8 mouse cellular contexts compared by ENCODE assay signal in the genomic region with DNA sequence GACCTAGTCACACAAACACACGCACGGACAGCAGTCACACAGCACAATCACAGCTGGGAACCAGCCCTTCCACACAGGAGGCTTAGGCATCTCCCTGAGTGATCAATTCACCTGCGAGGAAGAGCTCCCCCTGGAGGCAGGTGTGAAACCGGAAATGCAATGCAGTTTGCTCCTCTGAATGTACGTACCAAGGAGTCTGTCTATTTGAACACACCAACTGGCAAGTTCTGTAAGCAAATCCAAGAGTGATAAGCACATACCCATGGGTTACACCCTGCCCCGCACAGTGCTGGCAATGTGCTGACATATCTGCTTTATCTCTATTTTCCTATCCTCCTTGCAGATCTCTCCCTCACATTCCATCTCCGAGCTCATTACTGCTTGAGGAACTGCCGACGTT. TPM values are rescaled to one million over a fixed set of nuclear protein-coding genes. Genes with fewer than 3 reads are reported as not detected.
DNase-seq lines count a peak whose midpoint lies in the region; ATAC-seq lines count a peak whose summit lies in the region.

No protein-coding gene starts in this region.

- peak overlapping the region; percentile 83 for H3K27ac ChIP-seq in liver, embryonic 12.5 days
- H3K27ac ChIP-seq in hindbrain, embryonic 16.5 days (ENCODE audit: low read depth, low read length): no peak overlapping the region

- H3K27me3 ChIP-seq in liver, embryonic 12.5 days (replicated peaks): no peaks in the 10 kb centered on the region
- no peaks in the 10 kb centered on the region for H3K27me3 ChIP-seq in hindbrain, embryonic 16.5 days (replicated peaks; ENCODE audit: control insufficient read depth, insufficient read depth, low read length)

- WGBS in liver, embryonic 12.5 days (ENCODE audit: insufficient replicate concordance): 41% methylated on average over 9 of the region's 9 CpGs
- 92% methylated on average over 9 of the region's 9 CpGs for WGBS in hindbrain, embryonic 16.5 days

- DNase-seq in urinary bladder, postnatal 25 days (ENCODE audit: low spot score): peak; percentile 31
- DNase-seq in urinary bladder, postnatal 10 days (ENCODE audit: low spot score): no peak
- peak; percentile 66 to 82 for DNase-seq in spleen, postnatal 10 days (ENCODE audit: low spot score in 2 of 2)
- DNase-seq in left cerebral cortex, postnatal 14 days (ENCODE audit: low spot score in 2 of 2): no peak
- DNase-seq in gastrocnemius, postnatal 25 days: no peak

- peak overlapping the region; percentile 9 for H3K4me3 ChIP-seq in liver, embryonic 12.5 days
- H3K4me3 ChIP-seq in hindbrain, embryonic 16.5 days (ENCODE audit: low read length): no peak overlapping the region

- H3K9me3 ChIP-seq in liver, embryonic 12.5 days (replicated peaks): no peaks in the 10 kb centered on the region
- no peaks in the 10 kb centered on the region for H3K9me3 ChIP-seq in hindbrain, embryonic 16.5 days (ENCODE audit: control insufficient read depth, low read length)

- intact Hi-C loops in left cerebral cortex, postnatal 14 days (cut with DNase I): no loop called here

- H3K9ac ChIP-seq in liver, embryonic 12.5 days: peak overlapping the region; percentile 41; the same call in 1 of the 2 replicates
- H3K9ac ChIP-seq in hindbrain, embryonic 16.5 days (ENCODE audit: low read depth, low read length): no peak overlapping the region

- peaks cover 77% of the 10 kb centered on the region for H3K4me1 ChIP-seq in liver, embryonic 12.5 days
- H3K4me1 ChIP-seq in hindbrain, embryonic 16.5 days (ENCODE audit: control insufficient read depth, insufficient read depth, low read depth, low read length): peaks cover 3% of the 10 kb centered on the region

- peaks cover 33% of the 10 kb centered on the region for H3K36me3 ChIP-seq in liver, embryonic 12.5 days
- no peaks in the 10 kb centered on the region for H3K36me3 ChIP-seq in hindbrain, embryonic 16.5 days (ENCODE audit: control insufficient read depth, insufficient read depth, low read length)

- ATAC-seq in erythroblast, adult 5-6 weeks (replicated peaks; ENCODE audit: low FRiP score, poor library complexity, severe bottlenecking): peak; percentile 88
- ATAC-seq in liver, embryonic 12.5 days: peak; percentile 94
- no peak for ATAC-seq in hindbrain, embryonic 16.5 days

- H3K4me2 ChIP-seq in liver, embryonic 12.5 days: peak overlapping the region; percentile 52
- H3K4me2 ChIP-seq in hindbrain, embryonic 16.5 days (ENCODE audit: low read length): no peak overlapping the region

RNA-seq across cellular contexts. Expression of a gene that starts 9.5 kb away (rescaled TPM):
- 95.3 and 151 TPM in 2 replicates for total RNA-seq in erythroblast, adult 5-6 weeks (2015; ENCODE audit: low replicate concordance)
- total RNA-seq in erythroblast, adult 5-6 weeks (2017; ENCODE audit: low replicate concordance): 155 and 194 TPM in 2 replicates
- polyA plus RNA-seq in liver, embryonic 12.5 days (2016; fragmentation: Nextera tagmentation; extraction: Ambion mirVana): 60.1 TPM in 2 replicates
- total RNA-seq in left cerebral cortex, postnatal 14 days (2021): 10 to 100 TPM; 25.1 to 27.2 TPM
- total RNA-seq in gastrocnemius, postnatal 25 days (2021): 100 to 1,000 TPM in 1 of 2 experiments, 10 to 100 TPM in 1; 92.1 to 102 TPM
- polyA plus RNA-seq in hindbrain, embryonic 16.5 days (2015; fragmentation: Nextera tagmentation; extraction: Ambion mirVana): 17.7 TPM in 2 replicates

Comparison
In these comparisons a context has a peak if more than half of its experiments do, and no peak if none do; other contexts are left out.
1. DNase-seq: peak in urinary bladder, postnatal 25 days (single experiment) and spleen, postnatal 10 days (2 of 2); none in urinary bladder, postnatal 10 days (single experiment), left cerebral cortex, postnatal 14 days (0 of 2) and gastrocnemius, postnatal 25 days (single experiment).